10 mouse cellular contexts compared by ENCODE assay signal in the genomic region with DNA sequence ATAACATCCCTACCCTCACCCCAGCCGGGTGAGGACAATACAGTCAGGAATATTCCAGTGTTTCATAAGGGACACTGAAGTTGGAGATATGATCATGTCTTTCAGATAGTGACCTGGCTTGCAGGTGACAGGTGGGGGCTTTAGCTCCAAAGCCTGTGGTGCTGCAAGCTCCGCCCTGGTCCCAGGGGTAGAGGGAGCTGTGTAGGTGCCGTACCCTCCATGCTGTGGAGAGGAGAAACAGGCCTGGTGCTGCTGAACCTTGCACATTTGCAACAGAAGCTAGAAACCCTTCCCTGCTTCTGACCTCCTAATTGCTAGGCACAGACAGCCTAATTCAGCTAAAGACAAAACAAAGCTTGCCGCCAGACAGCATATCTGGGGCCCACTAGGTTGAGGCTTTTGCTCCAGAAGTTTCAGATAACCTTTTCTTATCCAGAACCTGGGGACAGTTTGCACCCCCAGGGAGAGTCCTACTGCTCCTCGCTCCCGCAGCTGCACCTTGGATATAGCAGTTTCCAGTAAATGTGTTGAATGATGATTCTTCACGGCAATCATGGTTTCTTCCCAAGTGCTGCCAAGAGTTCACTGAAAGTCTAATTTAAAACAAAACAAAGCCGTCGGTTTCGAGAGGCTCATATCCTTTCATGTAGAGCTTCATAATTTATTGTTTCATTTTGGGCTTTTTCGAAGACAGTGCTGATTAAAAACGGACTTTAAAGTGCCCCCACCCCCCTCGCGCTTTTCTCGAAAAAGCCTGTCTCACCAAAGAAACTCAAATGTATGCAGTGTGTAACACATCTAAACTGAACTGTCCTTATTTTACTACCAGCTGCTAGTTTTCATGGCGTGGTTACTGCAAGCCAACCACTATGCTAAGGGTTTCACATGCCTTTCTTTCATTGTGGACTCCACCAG. TPM values are rescaled to one million over a fixed set of nuclear protein-coding genes. Genes with fewer than 3 reads are reported as not detected.
DNase-seq lines count a peak whose midpoint lies in the region; ATAC-seq and TF ChIP-seq lines count a peak whose summit lies in the region.
"Had no signal": no experiment of that assay in that cellular context is flagged by ENCODE, and none has a peak within 500 bp of the region (broad histone marks: within the 10 kb centered on the region; RNA-seq: fewer than 3 reads in every experiment).

No protein-coding gene starts in this region.

- H3K36me3 ChIP-seq in heart, adult 2 months (ENCODE audit: control insufficient read depth, insufficient read depth, low read length): peaks cover 15% of the 10 kb centered on the region
- no peaks in the 10 kb centered on the region; the same call in 1 of the 2 replicates for H3K36me3 ChIP-seq in embryonic facial prominence, embryonic 13.5 days
- H3K36me3 ChIP-seq in limb, embryonic 12.5 days: peaks cover 3% of the 10 kb centered on the region; the same call in 1 of the 2 replicates

- TF ChIP-seq POLR2A in heart, adult 2 months (IDR thresholded peaks at IDR 0.05; ENCODE audit: insufficient read depth, low read depth, low read length): no peak

- TF ChIP-seq EP300 in heart, adult 2 months (IDR thresholded peaks at IDR 0.05; ENCODE audit: insufficient read depth, low read depth, low read length): no peak

- H3K27me3 ChIP-seq in heart, adult 2 months (ENCODE audit: control insufficient read depth, insufficient read depth, low read length): no peaks in the 10 kb centered on the region
- no peaks in the 10 kb centered on the region for H3K27me3 ChIP-seq in embryonic facial prominence, embryonic 13.5 days
- no peaks in the 10 kb centered on the region for H3K27me3 ChIP-seq in limb, embryonic 12.5 days

- H3K27ac ChIP-seq in heart, adult 2 months: peak overlapping the region; percentile 77
- H3K27ac ChIP-seq in layer of hippocampus, adult 2 months: 0 out of 2 replicates have a peak overlapping the region, but pooled peaks have one; percentile 37
- H3K27ac ChIP-seq in embryonic facial prominence, embryonic 13.5 days: 0 out of 2 replicates have a peak overlapping the region, but pooled peaks have one; percentile 34
- peak overlapping the region; percentile 57 for H3K27ac ChIP-seq in limb, embryonic 12.5 days
- H3K27ac ChIP-seq: liver, embryonic 14.5 days had no signal

- H3K9me3 ChIP-seq in embryonic facial prominence, embryonic 13.5 days: no peaks in the 10 kb centered on the region
- no peaks in the 10 kb centered on the region for H3K9me3 ChIP-seq in limb, embryonic 12.5 days

- no peak for DNase-seq in heart, adult 2 months
- DNase-seq in heart, postnatal 10 days: no peak
- DNase-seq in layer of hippocampus, adult 2 months (ENCODE audit: low spot score in 2 of 2): no peak
- DNase-seq in layer of hippocampus, adult 11-12 months (ENCODE audit: low spot score): no peak
- no peak for DNase-seq in left cerebral cortex, adult 18-20 months (ENCODE audit: low spot score in 2 of 2)
- no peak for DNase-seq in liver
- DNase-seq: thymus, postnatal 25 days had no signal

- H3K79me2 ChIP-seq in heart, adult 2 months (replicated peaks; ENCODE audit: control insufficient read depth, insufficient read depth, low read length): peaks cover 8% of the 10 kb centered on the region

- no peak overlapping the region for H3K4me3 ChIP-seq in heart, adult 2 months
- H3K4me3 ChIP-seq in layer of hippocampus, adult 2 months: no peak overlapping the region
- no peak overlapping the region for H3K4me3 ChIP-seq in embryonic facial prominence, embryonic 13.5 days
- no peak overlapping the region for H3K4me3 ChIP-seq in limb, embryonic 12.5 days (replicated peaks)

- H3K4me2 ChIP-seq in embryonic facial prominence, embryonic 13.5 days: peak overlapping the region; percentile 5
- peak overlapping the region; percentile 13; the same call in 1 of the 2 replicates for H3K4me2 ChIP-seq in limb, embryonic 12.5 days

- 47% methylated on average over 16 of the region's 16 CpGs for WGBS in heart, adult 2 months
- 28% methylated on average over 16 of the region's 16 CpGs for WGBS in embryonic facial prominence, embryonic 13.5 days
- WGBS in limb, embryonic 12.5 days: 30% methylated on average over 16 of the region's 16 CpGs

- intact Hi-C loops in heart, adult 2 months (cut with DNase I): no loop called here
- intact Hi-C loops in heart, postnatal 10 days (cut with DNase I): no loop called here

- peak overlapping the region; percentile 22; the same call in 1 of the 2 replicates for H3K9ac ChIP-seq in heart, adult 2 months (ENCODE audit: low read depth, low read length)
- no peak overlapping the region for H3K9ac ChIP-seq in embryonic facial prominence, embryonic 13.5 days
- no peak overlapping the region for H3K9ac ChIP-seq in limb, embryonic 12.5 days (replicated peaks)
- H3K9ac ChIP-seq: liver, embryonic 14.5 days had no signal

- H3K4me1 ChIP-seq in heart, adult 2 months (ENCODE audit: control insufficient read depth, insufficient read depth, low read length): peaks cover 26% of the 10 kb centered on the region
- peaks cover 32% of the 10 kb centered on the region for H3K4me1 ChIP-seq in embryonic facial prominence, embryonic 13.5 days
- H3K4me1 ChIP-seq in limb, embryonic 12.5 days (replicated peaks): peaks cover 46% of the 10 kb centered on the region

- ATAC-seq in embryonic facial prominence, embryonic 13.5 days (ENCODE audit: insufficient number of reproducible peaks, insufficient read depth, low FRiP score, low TSS enrichment, low read depth): 0 out of 2 replicates have a peak, but pooled peaks have one; percentile 20
- ATAC-seq in limb, embryonic 12.5 days (ENCODE audit: insufficient number of reproducible peaks, insufficient read depth, low FRiP score, low TSS enrichment, low read depth): no peak

- no peak for TF ChIP-seq CTCF in heart, adult 2 months (IDR thresholded peaks at IDR 0.05)
- no peak for TF ChIP-seq CTCF in layer of hippocampus, adult 2 months (conservative IDR thresholded peaks at IDR 0.05)

RNA-seq across cellular contexts. Expression of gene Tanc1, which starts 49.3 kb away (rescaled TPM):
- total RNA-seq in heart, adult 2 months (2021): 10 to 100 TPM; 25.6 to 26.2 TPM
- 8.1 and 13.9 TPM in 2 replicates for polyA plus RNA-seq in heart, adult 2 months (2012; rRNA removed)
- total RNA-seq in heart, postnatal 10 days (2021): 10 to 100 TPM; 37.0 to 37.6 TPM
- 100 to 1,000 TPM; 118 to 124 TPM for total RNA-seq in layer of hippocampus, adult 2 months (2021)
- polyA plus RNA-seq in embryonic facial prominence, embryonic 13.5 days (2015; fragmentation: Nextera tagmentation; extraction: Ambion mirVana): 39.4 and 42.6 TPM in 2 replicates
- polyA plus RNA-seq in limb, embryonic 12.5 days (2016; fragmentation: Nextera tagmentation; extraction: Ambion mirVana): 60.7 and 70.6 TPM in 2 replicates
- total RNA-seq in left cerebral cortex, adult 18-20 months (2021): 10 to 100 TPM; 25.2 to 26.7 TPM
